Mouse (Mus musculus) liver (tissue): ENCODE results near the gene Tctn3.

Experiments
- DNase-seq: peaks from one replicate; pipeline ENCODE4 v3.0.0-alpha.2; 2020; ENCODE audit warnings: mixed read lengths

Gene Tctn3

DNA sequence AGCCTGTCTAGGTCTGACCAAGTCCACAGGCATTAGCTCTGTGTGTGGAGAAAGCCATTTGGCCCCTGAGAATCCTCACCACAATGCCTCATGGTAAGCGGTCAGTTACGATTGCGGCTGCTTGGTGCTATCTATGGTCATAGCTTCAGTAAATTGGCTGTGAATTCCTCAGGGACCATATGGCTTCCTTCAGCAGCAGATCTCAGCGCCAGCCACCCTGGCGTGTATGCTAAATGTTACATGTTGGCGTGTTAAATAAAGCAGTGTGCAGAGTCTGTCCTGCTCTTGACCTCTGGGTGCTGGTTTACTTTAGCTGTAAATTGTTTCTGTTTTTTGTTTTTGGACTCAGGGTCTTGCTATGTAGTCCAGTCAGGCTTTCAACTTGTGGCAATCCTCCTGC, 58.2 kb downstream of the Tctn3 start:
- no peak for DNase-seq

DNA sequence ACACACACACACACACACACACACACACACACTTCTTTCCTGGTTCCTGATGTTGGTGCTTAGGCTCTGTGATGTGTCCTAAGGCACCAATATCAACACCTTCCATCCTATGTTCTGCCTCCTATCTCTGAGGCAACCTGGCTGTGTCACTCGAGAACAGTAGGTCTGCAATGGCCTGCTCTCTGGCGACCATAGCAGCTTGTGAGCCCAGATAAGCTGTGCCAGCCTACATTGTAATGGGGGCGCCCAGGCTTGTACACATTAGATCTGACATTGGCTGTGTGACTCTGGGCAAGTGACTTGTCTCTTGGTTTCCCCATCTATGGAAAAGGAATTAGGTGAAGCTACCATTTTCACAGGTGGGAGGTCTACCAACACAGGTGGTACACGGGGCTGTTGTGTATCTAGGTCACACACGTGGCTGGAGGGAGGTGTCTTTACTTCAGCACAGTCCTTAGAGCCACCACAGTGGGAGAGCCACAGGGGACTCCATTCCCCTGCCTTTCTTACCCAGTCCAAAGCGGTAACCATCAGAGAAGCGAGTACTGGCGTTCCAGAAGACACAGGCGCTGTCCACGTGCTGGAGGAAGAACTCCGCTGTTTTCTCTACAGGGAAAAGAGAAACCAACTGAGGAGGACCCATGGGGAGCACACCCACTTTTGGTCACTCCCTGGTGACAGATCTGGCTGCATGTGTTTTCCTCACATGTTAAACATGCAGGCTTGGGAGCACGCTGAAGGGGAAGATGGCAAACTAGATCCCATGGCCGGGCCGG, 58.8 kb downstream of the Tctn3 start:
- DNase-seq: peak; percentile 80

GRCm38 (mm10) chr19:40549516-40550135, 62.4 kb downstream of the Tctn3 start:
- DNase-seq: no peak

- DNase-seq: no peak
Measured at GRCm38 (mm10) chr19:40548796-40549515, 63.1 kb downstream of the Tctn3 start.

- no peak for DNase-seq
Measured at GRCm38 (mm10) chr19:40548386-40548785, 63.6 kb downstream of the Tctn3 start.
